Mouse (Mus musculus): ENCODE data around the gene Mmp7. TPM values are rescaled to one million over a fixed set of nuclear protein-coding genes. Genes with fewer than 3 reads are reported as not detected.

The Mmp7 gene
- total RNA-seq (2022): not detected

DNA sequence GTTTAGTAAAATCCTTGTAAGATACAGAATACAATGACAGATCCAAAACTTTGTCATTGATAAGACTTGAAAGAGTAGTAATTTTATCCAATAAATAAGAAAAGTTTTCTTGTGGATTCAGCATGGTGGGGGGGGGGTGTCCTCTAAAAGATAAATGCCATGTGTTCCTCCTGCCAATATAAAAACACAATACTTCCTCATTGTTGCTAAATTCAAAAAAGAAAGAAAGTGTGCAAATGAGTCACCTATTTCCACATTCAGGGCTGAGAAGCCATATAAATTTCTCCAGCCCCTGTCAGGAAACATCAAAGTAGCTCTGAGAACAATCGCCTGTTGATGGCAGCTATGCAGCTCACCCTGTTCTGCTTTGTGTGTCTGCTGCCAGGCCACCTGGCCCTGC, at the start of gene Mmp7:
Gene Mmp7 (plus strand): TSS at position 301 of the 400 bp plus-strand sequence.
- DNase-seq: no peak

DNA sequence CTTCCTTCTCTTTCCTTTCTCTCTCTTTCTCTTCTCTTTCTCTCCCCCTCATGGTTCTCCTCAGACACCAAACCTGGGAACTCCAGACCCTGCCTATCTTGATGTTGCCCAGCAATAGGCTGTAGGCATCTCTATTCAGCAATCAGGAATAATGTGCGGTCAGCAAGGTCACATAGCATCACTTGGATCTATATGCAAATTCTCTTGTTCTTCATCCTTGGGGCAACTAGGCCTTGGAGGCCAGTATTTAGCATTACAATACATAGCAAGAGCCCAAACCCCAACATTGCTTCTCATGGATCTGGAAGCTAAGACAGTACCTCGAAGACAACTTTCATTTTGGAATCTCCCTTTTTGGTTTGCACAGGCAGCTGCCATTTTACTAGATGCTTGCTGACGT, 44.0 kb upstream of the Mmp7 start:
- DNase-seq: no peak

DNA sequence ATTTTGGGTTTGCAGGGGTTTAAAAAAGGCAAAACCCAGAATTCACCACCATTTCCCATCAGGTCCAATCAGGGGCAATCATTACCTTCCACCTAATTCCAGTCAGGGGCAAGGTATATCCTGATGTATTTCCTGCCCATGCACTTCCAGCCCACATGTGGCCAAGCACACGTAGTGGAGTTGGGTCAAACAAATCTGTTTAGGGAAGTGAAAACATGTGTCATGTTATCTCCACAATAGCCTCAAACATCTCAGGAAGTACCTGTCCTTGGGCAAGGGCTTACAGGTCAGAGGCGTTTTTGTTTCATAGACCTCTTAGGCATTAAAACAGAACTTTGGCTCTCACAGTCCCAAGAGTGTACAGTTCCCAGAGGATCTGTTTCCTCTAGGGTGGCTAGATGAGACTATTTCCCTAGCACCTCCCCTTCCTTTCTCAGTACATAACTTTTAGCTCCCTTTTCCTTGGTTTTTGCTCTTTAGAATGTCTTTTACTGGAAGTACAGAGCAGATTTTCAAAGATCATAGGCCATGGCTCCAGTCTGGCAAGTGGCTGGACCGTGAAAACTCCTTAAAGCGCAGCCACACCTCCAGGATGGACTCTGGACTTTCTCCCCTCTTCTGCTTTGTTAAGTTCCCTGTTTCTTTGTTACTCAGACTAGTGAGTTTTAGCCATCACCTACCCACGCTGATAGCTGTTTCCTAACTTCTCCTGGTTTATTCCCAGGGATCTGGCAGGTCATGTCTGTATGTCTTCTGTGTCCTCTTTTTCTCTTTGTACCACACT, 41.3 kb upstream of the Mmp7 start:
- no peak for DNase-seq

DNA sequence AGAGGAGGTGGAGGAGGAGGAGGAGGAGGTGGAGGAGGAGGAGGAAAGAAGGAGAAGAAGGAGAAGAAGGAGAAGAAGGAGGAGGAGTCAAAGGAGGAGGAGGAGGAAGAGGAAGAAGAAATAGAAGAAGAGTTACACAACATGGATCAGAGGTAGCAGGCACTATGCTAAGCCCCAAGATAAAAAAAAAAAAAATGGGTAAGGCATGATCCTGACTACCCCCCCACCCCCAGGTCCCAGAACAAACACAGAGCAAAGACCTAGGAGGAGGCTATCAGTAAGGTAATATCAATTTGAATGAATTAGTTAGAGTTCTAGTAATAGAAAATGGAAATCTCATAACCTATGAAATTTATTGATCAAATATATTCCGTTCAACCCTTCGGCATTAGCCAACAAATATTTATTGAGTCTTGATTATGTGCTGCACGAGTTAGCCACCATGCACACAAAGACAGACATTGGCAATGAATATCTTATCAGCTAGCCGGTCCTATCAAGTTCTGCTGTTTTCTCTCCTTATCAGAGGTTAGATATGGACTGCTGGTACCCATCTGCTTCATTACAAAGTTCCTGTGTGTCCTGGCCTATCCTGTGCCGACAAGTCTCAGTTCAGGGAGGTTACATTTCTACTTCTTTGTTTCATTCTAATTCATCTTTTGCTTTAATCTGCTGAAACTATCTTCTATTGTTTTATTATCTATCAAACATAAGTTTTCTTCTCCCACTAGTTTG, 39.4 kb upstream of the Mmp7 start:
- DNase-seq: no peak

DNA sequence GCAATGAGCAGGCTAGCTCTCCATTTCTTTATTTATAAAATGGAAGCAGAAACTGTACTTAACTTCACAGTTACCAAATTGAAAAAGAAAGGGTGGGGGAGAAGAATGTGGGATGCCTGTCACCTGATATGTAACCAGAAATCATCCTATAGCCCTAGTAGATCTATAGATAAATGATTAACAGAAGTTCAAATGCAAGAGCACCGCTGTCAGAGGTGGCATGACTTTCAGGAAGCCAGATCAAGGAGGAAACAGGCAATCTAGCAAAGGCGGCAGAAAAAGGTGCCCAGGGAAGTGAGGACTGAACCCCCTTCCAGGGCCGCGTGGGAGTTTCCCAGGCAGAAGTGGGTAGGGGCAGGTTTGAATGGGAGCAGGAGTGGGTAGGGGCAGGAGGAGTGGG, 33.9 kb upstream of the Mmp7 start:
- no peak for DNase-seq

DNA sequence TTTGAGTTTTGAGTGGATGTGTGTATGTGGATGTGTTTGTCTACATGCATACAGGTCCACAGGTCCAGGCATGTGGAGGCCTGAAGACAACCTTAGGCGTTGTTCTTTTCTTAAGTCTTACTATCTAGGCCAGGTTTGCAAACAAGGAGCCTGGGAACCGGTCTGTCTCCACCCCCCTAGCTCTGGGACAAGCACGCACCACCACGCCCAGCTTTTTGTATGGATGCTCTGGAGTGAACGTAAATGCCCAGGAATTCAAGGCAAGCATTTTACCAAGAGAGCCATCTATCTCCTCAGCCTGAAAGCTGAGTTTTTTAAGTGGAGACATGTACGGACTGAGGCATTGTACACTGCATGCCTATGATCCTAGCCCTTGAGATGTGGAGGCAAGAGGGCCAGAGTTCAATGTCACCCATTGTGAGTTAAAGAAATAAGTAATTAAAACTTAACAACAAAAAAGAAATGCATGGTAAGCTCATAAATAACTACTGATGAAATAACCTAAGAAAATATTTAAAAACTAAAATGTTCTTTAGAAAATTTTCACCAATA, 32.3 kb upstream of the Mmp7 start:
- no peak for DNase-seq

DNA sequence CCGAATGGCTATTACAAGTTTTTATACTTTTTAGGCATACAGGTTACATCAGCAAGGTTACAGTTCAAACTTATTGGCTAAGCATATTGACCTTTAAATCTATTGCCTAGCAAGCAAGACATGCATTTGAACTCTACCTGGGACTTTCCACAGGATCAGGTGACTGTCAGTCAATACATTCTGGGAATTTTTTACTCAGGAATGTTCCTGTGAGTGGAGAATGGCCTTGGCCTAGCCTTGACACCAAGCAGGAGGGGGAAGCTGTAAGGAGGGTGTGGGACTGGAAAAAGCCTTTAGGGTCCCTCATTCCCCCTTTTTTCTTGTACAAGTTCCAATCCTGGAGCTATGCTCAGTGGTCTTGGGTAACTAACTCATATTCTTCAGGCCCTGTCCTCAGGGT, 30.5 kb upstream of the Mmp7 start:
- no peak for DNase-seq

DNA sequence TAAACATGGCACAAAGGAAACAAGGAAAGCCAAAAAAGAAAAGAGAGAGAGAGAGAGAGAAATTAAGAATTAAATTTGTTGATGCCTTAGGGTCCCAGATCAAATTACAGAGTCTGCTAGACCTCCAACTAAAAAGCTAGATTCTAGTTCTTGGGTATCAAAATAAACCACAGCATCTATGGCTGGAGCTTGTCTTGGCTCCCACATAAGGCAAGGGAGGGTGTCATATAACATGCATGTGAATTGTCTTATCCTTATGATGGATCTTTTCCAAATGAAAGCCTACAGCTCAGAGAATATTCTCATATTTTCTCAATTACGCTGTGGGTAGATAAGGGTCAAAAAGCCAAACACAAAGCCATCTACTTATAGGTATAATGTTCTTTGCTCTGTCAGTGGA, 22.2 kb upstream of the Mmp7 start:
- DNase-seq: no peak

DNA sequence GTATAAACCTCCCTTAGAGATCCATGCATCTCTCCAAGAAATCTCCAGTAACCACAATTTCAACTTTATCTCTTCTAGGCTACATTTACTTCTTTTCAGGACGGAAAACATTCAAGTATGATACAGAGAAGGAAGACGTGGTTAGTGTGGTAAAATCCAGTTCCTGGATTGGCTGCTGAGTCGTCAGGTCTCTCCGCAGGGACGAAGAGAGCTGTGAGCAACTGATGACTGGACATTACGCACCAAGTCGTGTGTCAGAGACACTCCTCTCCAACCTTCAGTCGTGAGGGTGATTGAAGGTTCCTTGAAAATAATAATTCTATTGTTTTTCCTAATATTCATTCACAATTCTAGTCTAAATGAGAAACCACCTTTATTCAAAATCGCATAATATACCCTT, 18.9 kb upstream of the Mmp7 start:
- DNase-seq: no peak

DNA sequence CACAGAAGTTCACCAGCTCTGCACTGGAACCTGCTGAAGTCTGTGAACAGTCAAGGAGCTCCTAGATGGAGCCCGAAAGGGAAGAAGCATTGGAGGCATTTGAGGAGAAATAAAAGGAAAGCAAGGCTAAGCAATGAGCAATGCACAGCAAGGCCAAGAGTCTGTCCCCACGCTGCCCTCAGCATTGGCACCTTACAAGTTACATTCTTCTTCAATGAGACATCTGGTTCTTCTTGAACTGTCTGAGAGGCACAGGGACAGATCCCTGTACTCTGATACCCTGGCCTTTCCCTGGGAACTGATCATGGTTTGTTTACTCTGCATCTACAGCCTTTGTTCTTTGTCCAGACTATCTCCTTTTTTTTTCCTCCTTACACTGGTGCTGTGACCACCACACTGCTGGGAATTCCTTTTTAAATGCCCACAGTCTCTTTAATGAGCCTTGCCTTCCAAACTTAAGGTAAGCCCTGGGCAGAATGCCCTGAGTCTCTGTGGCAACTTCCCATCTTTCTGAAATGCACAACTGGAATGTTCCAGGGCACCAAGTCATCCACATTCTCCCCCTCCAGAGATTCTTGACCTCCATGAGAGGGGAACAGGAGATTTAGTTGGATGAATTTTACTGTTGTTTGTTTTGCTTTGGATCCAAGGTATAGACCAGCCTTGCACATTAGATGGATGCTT, 13.6 kb upstream of the Mmp7 start:
- DNase-seq: no peak

DNA sequence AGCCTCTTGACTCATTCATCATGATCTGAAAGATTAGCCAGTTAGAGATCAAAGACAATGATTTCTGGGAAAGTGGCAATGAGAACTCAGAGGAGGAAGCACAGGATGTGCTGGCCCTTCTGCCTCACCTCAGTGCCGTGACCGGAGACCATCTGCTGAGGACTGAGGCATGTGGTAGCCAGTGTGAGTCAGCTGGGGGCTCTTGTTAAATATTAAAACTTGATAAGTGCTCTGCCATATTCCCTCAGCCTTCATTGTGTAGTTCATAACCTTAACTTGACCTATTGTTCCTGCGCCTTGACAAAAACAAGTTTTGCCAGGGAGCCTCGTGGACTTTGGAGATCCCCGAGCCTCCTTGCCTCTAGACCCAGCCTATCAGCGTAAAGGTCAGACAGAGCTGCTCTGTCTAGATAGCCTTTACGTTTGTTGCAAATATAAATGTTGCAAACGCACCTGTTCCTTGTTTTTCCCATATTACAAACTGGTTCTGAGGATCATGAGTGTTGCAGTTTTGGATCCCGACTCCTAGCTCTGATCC, 9.7 kb upstream of the Mmp7 start:
- no peak for DNase-seq

DNA sequence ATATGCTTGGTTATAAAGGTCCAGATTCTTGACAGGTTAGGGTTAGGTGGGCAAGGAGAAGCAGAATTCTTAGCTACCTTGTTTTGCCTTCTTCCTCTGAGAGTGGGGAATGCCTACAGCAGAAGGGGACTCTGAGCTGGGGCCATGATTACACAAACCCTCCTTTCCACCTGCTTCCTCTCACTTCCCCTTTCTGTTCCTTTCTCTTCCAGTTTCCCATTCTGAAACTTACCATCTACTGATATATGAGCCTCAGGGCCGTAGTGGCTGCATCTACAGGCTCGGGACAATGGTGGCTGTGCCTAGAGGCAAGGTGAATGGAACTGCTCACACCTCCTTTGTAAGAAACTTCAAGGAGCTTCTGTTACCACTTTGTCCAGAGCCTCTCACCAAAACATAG, 5.9 kb upstream of the Mmp7 start:
- DNase-seq: no peak

DNA sequence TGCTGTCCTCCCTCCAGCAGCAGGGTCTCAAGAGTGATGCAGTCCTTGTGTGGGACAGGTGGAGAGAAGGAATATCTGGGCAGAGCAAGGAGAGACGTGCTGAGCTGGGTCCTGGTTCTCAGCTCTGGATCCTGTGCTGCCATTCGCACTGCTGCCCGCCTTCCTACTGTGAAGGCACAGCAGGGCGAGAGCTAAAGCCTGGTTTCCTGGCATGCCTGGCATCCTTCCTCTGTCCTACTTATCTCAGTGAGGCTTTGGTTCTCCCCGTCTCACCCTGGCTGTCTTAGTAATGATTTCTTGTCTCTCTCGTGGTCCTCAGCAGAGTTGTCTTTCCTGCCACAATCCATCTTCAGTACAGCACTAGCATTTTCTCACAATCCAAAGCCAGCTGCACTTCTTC, 2.1 kb upstream of the Mmp7 start:
- no peak for DNase-seq

DNA sequence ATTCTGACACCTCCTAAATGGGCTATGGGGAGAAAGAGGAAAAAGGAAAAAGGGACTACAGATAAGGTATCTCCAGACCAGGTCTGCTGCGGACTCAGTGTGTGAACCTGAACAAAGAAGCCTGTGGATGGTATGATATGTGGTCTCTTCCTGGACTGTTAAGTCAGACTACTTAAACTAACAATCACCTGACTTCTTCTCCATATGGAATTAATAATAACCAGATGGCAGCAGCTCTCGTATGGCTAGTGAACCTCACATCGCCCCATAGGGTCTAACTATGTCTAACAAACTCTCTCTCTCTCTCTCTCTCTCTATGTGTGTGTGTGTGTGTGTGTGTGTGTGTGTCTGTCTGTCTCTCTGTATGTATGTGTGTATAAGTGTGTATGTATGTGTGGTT, 2.1 kb downstream of the Mmp7 start:
- DNase-seq: no peak

DNA sequence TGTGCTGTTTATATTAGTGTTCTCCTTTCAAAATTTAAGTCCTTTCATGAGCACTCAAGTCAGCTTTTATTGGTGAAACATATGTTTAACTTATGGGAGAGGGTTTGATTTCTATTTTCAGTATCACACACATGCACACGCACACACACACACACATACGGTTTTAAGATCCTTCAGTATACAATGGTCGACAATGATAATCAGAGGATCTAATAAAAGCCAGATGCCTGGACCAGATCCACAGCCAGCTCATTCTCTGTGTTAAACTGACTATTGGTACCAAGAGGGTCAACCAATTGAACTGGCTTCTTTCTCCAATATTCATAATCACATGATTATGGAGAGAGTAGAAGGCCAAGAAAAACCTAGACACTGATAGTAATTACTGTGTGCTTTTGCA, 3.8 kb downstream of the Mmp7 start:
- DNase-seq: no peak

DNA sequence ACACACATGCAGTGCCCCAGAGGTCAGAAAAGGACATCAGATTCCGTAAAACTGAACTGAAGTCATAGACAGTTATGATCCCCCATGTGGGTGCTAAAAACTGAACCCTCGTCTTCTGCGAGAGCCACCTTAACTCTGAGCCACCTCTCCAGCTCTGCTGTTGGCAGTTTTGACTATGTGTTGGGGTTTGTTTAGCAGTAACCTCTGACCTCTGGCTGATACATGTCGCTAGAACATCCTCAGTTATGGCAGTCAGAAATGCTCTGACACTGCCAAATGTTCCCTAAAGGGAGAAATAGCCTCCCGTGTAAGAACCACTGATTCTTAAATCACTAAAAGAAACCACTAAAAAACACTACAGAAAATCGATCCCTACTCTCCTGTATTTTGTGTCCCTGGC, 16.8 kb downstream of the Mmp7 start:
- no peak for DNase-seq

DNA sequence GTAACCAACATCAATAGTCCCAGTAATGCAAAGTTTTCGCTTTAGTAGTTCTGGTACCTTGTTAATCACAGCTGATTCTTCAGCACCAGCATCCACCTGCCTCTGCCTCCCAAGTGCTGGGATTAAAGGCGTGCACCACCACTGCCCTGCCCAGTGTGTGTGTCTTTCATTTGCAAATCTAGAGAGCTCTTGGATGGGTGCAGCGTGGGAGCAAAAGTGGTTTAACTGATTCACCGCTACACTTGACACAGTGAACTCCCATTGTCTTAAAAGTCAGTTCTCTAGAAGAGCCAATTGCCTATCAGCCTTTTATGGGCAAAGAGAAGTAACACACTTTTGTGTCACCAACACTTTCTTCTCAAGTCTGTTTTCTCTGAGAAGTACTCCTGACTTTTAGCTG, 19.3 kb downstream of the Mmp7 start:
- no peak for DNase-seq

DNA sequence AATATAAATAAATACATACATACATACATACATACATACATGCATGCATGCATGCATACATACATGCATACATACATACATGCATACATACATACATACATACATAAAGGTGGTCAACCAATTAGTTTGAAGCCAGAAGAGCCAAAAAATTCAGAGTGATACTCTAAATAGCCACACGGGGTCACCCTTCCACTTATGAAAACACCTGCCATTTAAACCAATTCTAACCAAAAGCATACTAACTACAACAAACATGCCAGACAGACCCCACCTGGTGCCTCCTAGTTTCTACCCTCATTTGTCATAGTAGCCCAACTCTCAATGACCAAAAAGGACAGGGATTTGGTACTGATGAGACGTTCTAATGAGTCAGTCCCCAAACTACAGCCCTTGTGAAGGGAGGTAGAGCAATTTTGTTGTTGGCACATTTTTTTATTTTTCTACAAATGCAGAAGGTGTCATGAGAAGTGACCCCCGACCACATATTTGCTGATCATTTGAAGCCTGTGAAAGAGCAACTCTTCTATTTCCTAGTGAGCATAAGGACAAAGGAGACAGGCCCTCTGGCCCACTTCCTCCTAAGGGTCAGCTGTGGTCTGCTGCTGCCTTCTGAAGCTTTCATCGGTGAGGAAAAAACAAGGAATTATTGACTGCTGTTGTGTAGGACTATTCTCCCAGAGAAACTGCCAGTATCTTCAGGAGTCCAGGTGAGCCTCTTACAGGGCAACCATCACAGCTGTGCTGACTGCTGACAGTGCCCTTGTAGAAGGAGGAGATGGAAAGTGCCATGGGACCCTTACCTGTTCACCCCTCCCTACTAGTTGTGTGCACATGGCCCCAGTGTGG, 22.4 kb downstream of the Mmp7 start:
- no peak for DNase-seq

DNA sequence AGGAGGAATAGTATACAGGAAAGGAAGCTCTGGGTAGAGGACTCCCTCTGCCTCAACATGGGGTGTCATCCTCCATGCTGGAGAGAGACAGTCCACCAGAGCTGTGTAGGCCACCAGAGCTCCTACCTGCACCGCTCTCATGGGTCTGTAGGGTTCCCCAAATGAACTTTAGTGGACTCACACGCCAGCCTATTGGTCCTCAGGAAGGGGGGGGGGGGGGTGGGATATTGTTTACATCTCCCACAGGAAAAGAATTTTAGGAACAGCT, 23.0 kb downstream of the Mmp7 start:
- DNase-seq: no peak

DNA sequence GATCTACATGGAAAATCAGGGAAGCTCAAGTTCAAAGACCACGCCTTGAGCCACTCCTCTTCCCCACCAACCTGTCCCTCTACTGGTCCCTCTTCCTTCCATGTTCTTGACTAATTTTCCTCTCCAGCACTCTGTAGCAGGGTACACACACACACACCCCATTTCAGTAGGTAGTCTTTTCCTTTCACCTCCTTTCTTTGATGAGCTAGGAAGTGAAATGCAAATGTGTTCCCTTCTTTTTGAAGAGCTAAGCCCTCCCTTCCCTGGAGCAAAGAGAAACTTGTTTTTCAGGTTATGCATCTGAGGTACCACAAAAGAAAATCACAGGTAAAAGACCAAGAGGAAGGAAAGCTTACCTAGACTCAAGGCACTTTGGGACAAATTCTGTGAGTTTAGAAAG, 29.7 kb downstream of the Mmp7 start:
- DNase-seq: no peak

DNA sequence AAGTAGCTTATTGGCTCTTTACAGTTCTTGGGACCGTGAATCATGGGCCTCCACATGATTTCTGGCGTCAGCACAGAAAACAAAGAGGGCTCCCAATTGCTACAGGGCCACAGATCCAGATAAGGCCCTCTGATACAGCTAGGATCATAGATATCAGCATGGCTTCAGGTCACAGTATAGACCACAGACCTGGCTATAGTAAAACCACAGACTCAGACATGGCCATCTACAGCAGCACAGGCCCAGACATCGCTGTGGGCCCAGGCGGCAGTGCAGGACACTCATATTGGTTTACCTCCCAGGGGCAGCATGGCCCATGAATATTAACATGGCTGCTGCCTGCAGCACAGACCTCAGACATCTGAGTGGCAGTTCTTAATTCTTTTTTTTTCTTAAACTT, 37.1 kb downstream of the Mmp7 start:
- no peak for DNase-seq

DNA sequence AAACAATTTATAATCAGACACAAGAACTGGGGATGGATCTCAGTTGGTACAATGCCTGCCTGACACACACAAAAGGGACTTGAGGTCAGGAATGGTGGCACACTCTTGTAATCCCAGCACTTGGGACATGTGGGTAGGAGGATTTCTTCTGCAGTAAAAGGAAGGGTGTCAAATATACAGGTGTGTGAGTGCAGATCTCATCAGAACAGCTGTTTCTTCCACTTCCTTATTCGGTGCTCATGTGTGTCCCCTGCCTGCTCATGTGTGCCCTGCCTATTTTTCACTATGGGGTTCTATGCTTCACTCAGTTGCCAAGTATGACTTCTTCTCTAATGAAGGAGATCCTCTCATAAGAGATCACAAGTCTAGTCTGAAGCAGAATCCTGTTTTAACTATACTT, 50.8 kb downstream of the Mmp7 start:
- DNase-seq: no peak

DNA sequence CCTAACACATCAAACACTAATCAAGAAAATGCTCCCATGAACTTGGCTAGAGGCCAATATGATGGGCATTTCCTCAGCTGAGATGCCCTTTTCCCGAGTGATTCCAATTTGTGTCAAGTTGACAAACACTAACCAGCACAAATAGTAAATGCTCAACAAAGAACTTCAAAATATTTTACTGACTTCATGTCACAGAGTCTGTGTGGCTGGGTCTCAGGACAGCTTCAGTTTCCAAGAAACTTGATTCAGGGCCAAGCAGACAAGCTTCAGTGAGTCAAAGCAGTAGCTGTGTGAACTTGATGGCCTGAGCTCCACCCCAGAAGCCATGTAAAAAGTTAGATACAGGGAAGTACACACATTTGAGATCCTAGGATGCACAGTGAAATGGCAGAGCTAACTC, 52.3 kb downstream of the Mmp7 start:
- no peak for DNase-seq
